Mouse (Mus musculus) olfactory bulb, adult 2 months (tissue): Measurements from ENCODE around the gene Arel1.

Source experiments
- CTCF ChIP-seq: fragments of 200-500 bp; IDR thresholded peaks from 2 replicates; pipeline ENCODE4 v1.5.1; 2012; ENCODE audit warnings: low read depth, mild to moderate bottlenecking, low read length, moderate library complexity; ENCODE audit not compliant: insufficient read depth
- POLR2A ChIP-seq: fragments of 200-500 bp; IDR thresholded peaks from 2 replicates; pipeline ENCODE4 v1.6.1; 2012; ENCODE audit warnings: mild to moderate bottlenecking, low read depth, low read length, moderate library complexity; ENCODE audit not compliant: insufficient read depth

- no peak for TF ChIP-seq POLR2A
- no peak for TF ChIP-seq CTCF
Measured at GRCm38 (mm10) chr12:84926542-84926941, 44.2 kb downstream of the Arel1 start.
